Mouse (Mus musculus) heart, embryonic 10.5 days (tissue): ENCODE measurements around the gene Bcorl1. TPM values are rescaled to one million over a fixed set of nuclear protein-coding genes. Genes with fewer than 3 reads are reported as not detected.
A peak's percentile ranks its signal among the peaks of the same experiment; 100 is the strongest.
"Not testable (repeated sequence)": the region's sequence is repeated elsewhere in the genome, so short reads cannot be mapped to it uniquely, and the experiment has no call there.

Source experiments
- DNase-seq: peaks from one replicate; pipeline ENCODE4 v3.0.0-alpha.2; 2017; ENCODE audit warnings: low spot score
- H3K27ac ChIP-seq: fragments of 300-500 bp; sonication (generic); 2 replicates; pipeline ENCODE4 v1.5.1; 2016; ENCODE audit warnings: mild to moderate bottlenecking
- H3K27me3 ChIP-seq: fragments of 300-500 bp; sonication (generic); 2 replicates; pipeline ENCODE4 v1.6.1; 2016; ENCODE audit warnings: mild to moderate bottlenecking; ENCODE audit not compliant: poor library complexity, insufficient read depth, severe bottlenecking
- H3K36me3 ChIP-seq: fragments of 300-500 bp; sonication (generic); 2 replicates; pipeline ENCODE4 v1.6.1; 2016; ENCODE audit warnings: mild to moderate bottlenecking, moderate library complexity
- H3K4me1 ChIP-seq: fragments of 300-500 bp; sonication (generic); 2 replicates; pipeline ENCODE4 v1.6.1; 2016; ENCODE audit warnings: mild to moderate bottlenecking
- H3K4me3 ChIP-seq: fragments of 300-500 bp; sonication (generic); 2 replicates; pipeline ENCODE4 v1.5.1; 2016; ENCODE audit warnings: mild to moderate bottlenecking, moderate library complexity
- H3K9me3 ChIP-seq: fragments of 300-500 bp; sonication (generic); 2 replicates; pipeline ENCODE4 v1.6.1; 2016; ENCODE audit warnings: mild to moderate bottlenecking, moderate library complexity
- WGBS: fragments of 180-500 bp; shearing (Covaris S2); methylation state at CpG from one replicate; pipeline ENCODE4 v1.1.7; 2016; 5-methylcytosine and 5-hydroxymethylcytosine counted together
- polyA plus RNA-seq: library from polyadenylated mRNA; unstranded; fragments of >200 nt; fragmentation: Nextera tagmentation; extraction: Ambion mirVana; gene quantifications from 2 replicates; pipeline ENCODE4 v1.2.1, GENCODE M21; 2016

Gene Bcorl1
- polyA plus RNA-seq, 1 experiment from 2014 or later = 6.7 TPM

DNA sequence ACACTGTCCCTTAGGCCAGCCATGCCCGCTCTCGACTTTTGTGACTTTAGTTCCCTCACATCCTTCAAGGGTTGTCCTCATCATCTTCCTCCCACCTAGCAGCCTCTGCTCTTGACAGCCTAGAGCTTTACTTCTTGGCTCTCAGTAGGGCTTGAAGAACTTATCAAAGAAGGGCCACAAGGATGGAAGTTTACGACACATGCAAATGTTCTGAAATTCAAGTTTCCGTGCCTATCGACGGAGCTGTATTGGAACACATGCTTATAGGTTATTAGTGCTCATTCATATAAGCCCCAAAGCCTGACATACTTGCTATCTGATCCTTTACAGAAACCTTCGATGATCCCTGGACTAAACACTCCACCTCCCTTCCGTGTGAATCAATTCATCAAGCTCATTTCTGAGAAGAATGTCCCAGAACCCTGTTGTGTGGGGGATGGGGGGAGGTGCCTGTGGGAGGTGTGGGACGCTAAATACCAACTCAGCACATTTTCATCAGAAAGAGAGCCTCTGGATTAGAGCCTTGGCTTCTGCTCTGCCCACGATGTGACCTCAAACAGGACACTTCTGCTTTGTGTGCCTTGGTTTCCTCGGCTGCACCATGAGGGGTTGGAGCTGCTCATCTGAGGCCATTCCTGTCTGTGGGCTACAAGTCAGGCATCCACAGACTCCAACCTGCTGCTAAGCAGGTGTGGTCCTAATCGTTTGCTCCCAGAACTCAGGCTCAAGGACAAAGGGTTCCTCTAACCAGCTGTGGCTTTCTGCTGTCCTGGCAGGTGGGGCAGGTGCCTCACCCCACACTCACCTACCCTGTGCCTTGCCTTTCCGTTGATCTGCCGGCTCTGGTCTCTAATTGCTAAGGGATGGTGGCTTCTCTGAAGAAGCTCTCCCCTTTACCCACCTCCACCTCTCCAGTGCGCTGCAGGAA, 91.7 kb downstream of the Bcorl1 start:
- no peaks in the 10 kb centered on the region; the same call in 1 of the 2 replicates for H3K27me3 ChIP-seq
- no peak overlapping the region for H3K4me3 ChIP-seq
- H3K9me3 ChIP-seq = no peaks in the 10 kb centered on the region
- peaks cover 25% of the 10 kb centered on the region for H3K4me1 ChIP-seq
- no peak for DNase-seq
- H3K27ac ChIP-seq = no peak overlapping the region
- 64% methylated on average over 15 of the region's 15 CpGs for WGBS
- H3K36me3 ChIP-seq = no peaks in the 10 kb centered on the region

DNA sequence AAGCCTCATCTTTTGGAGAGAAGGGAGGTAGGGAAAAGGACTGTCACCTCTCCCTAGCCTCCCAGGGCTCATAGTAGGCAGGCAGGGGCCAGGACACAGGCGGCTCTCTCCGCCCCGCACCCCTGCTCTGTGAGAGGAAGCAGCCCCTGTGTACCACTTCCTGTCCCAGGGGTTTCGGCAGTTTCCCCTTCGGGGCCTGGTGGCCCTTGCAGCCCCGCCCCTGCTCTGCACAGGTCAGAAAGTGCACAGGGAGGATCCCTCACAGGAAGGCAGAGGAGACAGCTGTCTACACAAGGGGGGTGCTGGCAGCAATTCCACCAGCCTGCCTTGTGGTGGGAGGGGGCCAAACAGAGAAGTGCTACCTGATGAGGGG, 92.4 kb downstream of the Bcorl1 start:
- H3K27ac ChIP-seq = no peak overlapping the region
- H3K27me3 ChIP-seq = no peaks in the 10 kb centered on the region; the same call in 1 of the 2 replicates
- H3K9me3 ChIP-seq = no peaks in the 10 kb centered on the region
- H3K4me1 ChIP-seq = peaks cover 22% of the 10 kb centered on the region
- 33% methylated on average over 6 of the region's 6 CpGs for WGBS
- no peak overlapping the region for H3K4me3 ChIP-seq
- H3K36me3 ChIP-seq = no peaks in the 10 kb centered on the region
- DNase-seq = no peak

DNA sequence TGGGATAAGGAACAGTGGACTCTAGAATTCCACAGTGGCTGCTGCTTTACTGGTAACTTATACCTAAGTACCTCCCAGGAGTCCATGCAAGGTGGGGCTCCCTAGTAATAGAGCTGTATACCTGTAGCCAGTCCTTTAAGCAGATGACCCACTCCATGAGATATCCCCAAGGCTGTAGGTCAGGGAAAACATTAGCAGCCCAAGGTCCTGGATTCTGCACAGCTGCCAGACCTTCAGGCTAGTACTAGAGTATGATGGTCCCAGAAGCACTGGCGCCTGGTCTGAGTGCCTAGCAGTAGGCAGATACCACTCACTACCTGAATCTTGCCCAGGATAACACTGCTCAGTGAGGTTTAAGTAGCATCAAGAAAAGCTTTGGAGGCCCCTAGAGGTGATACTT, 93.1 kb downstream of the Bcorl1 start:
- Histone ChIP-seq H3K27ac (no peak overlapping the region), H3K4me1 (peaks cover 29% of the 10 kb centered on the region), H3K27me3 (no peaks in the 10 kb centered on the region; the same call in 1 of the 2 replicates), H3K4me3 (no peak overlapping the region), H3K9me3 (no peaks in the 10 kb centered on the region), H3K36me3 (no peaks in the 10 kb centered on the region)
- DNase-seq = no peak
- WGBS = 91% methylated on average over 1 of the region's 1 CpGs

DNA sequence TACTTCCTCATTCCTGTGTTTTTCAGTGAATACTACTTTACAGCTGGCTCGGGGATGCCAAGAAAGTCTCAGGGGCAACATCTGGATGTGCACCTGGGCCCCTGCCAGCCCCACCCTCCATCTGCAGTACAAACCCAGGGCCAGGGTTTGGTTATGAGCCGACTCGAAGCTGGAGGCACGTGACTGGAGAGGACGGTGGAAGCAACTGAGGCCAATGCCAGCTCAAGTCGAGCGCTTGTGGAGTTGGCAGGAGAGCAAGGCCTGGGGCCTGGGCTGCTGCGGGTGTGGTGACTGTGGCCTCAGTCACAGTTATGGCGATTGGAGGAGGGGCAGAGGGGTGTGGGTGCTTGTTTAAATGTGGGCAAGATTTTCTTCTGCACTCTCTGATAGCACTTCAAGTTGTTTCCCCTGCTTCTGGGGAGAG, 94.3 kb downstream of the Bcorl1 start:
- H3K4me3 ChIP-seq = no peak overlapping the region
- no peaks in the 10 kb centered on the region for H3K27me3 ChIP-seq
- no peaks in the 10 kb centered on the region for H3K9me3 ChIP-seq
- no peak overlapping the region for H3K27ac ChIP-seq
- no peak for DNase-seq
- H3K4me1 ChIP-seq = peaks cover 24% of the 10 kb centered on the region
- no peaks in the 10 kb centered on the region for H3K36me3 ChIP-seq
- 78% methylated on average over 9 of the region's 9 CpGs for WGBS

DNA sequence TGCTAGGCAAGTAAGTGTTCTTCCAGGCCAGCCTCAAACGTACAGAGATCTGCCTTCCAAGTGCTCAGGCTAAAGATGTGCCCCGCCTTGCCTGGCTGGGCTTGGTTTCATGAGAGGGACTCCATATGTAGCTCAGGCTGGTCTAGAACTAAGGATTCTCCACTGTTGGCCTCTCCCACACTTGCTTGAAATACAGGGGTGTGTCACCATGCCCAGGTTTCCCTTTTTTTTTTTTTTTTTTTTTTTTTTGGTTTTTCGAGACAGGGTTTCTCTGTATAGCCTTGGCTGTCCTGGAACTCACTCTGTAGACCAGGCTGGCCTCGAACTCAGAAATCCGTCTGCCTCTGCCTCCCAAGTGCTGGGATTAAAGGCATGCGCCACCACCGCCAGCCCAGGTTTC, 94.9 kb downstream of the Bcorl1 start:
- not testable (repeated sequence) for H3K27ac ChIP-seq, DNase-seq, H3K9me3 ChIP-seq, H3K36me3 ChIP-seq, H3K27me3 ChIP-seq, H3K4me3 ChIP-seq
- 80% methylated on average over 6 of the region's 7 CpGs for WGBS
- peaks cover 24% of the 10 kb centered on the region for H3K4me1 ChIP-seq

DNA sequence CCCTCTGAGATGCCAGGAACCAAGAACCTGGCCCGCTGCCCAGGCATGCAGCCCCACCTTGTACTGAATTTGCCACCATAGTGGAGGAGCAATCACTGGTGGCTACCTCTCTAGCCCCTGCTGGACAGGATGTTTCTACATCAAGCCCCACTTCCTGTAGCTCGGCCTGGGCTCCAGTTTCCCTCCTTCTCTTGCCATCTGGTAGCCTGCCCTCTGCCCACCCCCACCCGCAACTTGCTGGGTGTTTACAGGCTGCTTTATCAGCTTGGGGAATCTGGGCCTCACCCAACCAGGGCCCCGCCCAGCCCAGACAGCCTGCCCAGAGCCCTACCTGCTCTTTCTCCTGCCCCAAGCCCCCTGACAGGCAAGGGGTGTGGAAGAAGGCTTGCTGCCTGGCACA, 97.9 kb downstream of the Bcorl1 start:
- peak overlapping the region; percentile 56; the same call in 1 of the 2 replicates for H3K27ac ChIP-seq
- WGBS = 51% methylated on average over 4 of the region's 4 CpGs
- DNase-seq = no peak

DNA sequence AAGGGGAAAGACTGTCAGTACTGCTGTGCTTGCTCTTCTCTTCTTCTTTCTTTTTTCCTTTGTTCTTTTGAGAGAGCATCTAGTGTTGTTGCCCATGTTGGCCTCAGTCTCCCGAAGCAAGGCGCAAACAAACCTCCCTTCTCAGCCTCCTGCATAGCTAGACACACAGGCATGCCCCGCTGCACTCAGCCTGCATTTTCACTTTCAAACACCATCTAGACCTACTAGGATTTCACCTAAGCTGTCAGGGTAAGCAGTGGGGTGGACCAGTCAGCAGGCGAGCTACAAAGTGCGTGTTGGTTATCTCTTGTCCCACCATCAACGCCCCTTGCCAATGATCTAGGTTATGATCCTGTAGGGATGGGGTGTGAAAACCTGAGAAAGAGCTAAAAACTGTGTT, 100.4 kb downstream of the Bcorl1 start:
- Histone ChIP-seq H3K36me3 (no peaks in the 10 kb centered on the region), H3K4me1 (peaks cover 8% of the 10 kb centered on the region)
- WGBS = 84% methylated on average over 6 of the region's 6 CpGs

More for the DNA sequence above, 97.9 kb downstream of the Bcorl1 start:
- Histone ChIP-seq H3K9me3 (no peaks in the 10 kb centered on the region), H3K36me3 (no peaks in the 10 kb centered on the region), H3K27me3 (no peaks in the 10 kb centered on the region), H3K4me1 (peaks cover 8% of the 10 kb centered on the region), H3K4me3 (no peak overlapping the region)

DNA sequence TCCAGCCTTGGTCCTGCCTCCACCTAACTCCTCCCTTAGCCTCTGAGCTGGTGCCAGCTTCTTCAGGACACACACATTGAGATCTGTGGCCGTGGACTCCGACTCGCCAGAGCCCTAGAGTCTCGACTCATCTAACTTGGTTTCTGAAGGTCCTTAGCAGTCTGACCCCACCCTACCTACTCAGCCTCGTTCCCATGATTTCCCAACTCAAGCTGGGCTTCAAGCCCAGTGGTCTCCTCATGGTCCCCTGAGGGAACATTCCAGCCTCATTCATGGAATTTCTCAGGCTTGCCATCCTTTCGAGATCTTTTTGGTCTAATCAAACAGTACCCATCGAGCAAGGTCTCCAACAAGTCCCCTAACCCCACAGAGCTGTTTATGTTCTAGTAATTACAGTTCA, 100.8 kb downstream of the Bcorl1 start:
- peaks cover 8% of the 10 kb centered on the region for H3K4me1 ChIP-seq
- H3K4me3 ChIP-seq = no peak overlapping the region
- no peaks in the 10 kb centered on the region for H3K27me3 ChIP-seq
- 76% methylated on average over 7 of the region's 7 CpGs for WGBS
- no peak for DNase-seq
- H3K9me3 ChIP-seq = no peaks in the 10 kb centered on the region
- H3K27ac ChIP-seq = no peak overlapping the region
- H3K36me3 ChIP-seq = no peaks in the 10 kb centered on the region

More for the DNA sequence above, 100.4 kb downstream of the Bcorl1 start:
- no peak for DNase-seq
- H3K27ac ChIP-seq = no peak overlapping the region
- H3K4me3 ChIP-seq = no peak overlapping the region
- H3K27me3 ChIP-seq = no peaks in the 10 kb centered on the region
- no peaks in the 10 kb centered on the region for H3K9me3 ChIP-seq

DNA sequence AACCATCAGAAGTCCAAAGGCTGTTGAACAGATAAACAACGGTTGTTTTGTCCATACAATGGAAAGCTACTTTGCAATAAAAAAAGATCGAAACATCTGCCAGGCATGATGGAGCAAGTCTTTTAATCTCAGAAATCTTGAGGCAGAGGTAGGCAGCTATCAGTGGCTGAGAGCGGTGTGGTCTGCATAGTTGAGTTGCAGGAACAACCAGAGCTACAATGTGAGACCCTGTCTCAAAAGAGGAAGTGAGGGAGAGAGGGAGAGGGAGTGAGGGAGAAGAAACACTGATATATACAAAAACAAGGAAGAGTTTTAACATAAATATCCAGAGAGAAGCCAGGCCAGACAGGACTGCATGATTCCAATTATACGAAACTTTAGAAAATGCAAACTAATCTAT, 103.5 kb downstream of the Bcorl1 start:
- 76% methylated on average over 4 of the region's 4 CpGs for WGBS
- H3K4me1 ChIP-seq = peaks cover 6% of the 10 kb centered on the region
- H3K36me3 ChIP-seq = no peaks in the 10 kb centered on the region
- no peak overlapping the region for H3K27ac ChIP-seq
- no peaks in the 10 kb centered on the region for H3K27me3 ChIP-seq
- H3K9me3 ChIP-seq = no peaks in the 10 kb centered on the region
- no peak overlapping the region for H3K4me3 ChIP-seq
- DNase-seq = no peak

DNA sequence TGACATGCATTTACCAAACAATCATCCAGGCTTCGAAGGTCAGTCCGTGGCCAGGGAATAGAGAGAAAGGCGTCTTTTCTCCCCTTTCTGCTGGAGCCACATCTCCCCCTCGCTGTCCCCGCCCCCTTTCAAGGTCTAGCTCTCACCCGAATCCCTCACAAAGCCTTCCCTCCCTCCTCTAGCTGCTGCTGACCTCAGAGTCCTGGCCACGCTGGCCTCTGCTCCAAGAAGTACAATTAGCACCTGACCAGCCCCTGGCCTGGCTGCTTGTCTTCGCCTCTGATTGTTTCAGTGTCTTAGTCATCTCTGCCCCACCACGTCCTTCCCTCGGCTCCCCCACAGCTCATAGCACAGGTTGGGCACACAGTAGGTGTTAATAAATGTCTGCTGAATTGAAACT, 108.5 kb downstream of the Bcorl1 start:
- Histone ChIP-seq H3K4me1 (peaks cover 31% of the 10 kb centered on the region), H3K27me3 (peaks cover 29% of the 10 kb centered on the region), H3K4me3 (0 out of 2 replicates have a peak overlapping the region, but pooled peaks have one; percentile 5), H3K27ac (peak overlapping the region; percentile 44; the same call in 1 of the 2 replicates), H3K36me3 (no peaks in the 10 kb centered on the region), H3K9me3 (no peaks in the 10 kb centered on the region)
- no peak for DNase-seq
- 28% methylated on average over 10 of the region's 10 CpGs for WGBS

DNA sequence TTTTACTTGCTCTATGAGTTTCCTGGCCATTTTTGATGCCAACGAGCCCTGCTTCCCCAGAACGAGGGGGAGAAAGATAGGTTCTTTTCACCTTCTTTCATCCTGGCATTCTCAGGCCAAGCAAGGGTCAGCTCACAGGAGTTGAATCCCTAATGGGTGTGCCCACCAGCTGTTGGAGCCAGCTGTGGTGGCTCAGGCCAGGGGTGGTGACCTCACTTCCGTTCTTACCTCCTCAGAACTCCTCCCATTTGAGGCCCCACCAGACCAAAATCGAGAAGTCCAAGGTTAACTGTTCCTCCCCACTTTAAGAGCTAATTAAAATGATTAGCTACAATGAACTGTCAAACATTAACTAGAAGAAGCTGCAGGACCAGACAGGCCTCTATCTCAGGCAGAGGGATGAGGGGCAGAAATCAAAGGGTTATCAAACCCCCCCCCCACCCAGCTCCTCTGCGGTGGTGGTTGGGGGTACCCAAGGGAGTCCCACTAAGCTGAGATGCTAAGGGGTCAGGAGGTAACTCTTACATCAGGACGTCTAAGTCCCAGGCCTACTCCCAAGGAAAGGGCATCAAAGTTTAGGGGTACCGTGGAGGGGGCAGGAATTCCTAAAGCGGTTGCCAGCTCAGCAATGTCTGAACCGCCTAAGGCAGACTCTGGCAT, 111.2 kb downstream of the Bcorl1 start:
- WGBS = 25% methylated on average over 9 of the region's 9 CpGs
- peak overlapping the region; percentile 68 for H3K4me3 ChIP-seq
- H3K27ac ChIP-seq = peak overlapping the region; percentile 89
- no peaks in the 10 kb centered on the region for H3K36me3 ChIP-seq
- H3K9me3 ChIP-seq = no peaks in the 10 kb centered on the region
- H3K4me1 ChIP-seq = peaks cover 36% of the 10 kb centered on the region
- no peak for DNase-seq
- peaks cover 36% of the 10 kb centered on the region for H3K27me3 ChIP-seq

DNA sequence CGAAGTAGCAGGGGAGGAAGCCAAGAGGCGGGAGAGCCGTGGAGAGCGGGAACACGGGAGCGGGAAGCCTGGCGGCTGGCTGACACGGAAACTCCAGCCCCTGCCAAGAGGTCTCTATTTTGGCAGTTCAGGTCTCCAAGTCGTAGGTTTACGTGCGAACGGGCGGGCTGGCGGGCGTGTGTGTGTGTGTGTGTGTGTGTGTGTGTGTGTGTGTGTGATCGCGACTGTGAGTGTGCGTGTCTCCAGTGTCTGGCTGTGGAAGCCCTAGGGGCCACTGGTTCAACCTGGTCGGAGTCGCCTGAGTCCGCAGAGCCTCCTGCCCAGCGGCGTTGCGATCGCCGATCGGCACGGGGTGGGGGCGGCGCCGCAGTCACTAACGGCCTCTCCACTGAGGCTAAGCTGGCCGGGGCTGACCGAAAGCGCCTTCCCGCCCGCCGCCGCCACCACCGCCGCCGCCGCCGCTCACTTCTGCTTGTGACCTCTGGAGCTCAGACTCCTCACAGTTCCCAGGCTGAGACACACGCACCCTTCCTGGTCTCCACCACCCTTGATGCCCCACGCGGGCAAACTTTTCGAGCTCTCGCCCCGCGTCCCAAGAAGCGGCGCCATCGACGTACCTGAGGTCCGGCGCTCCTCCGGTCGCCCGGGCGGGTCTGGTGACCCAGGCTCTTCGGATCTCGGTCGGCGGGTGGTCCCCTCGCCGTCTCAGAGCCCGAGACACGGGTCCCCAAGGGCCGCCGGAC, 111.9 kb downstream of the Bcorl1 start:
- H3K4me1 ChIP-seq = peaks cover 36% of the 10 kb centered on the region
- no peaks in the 10 kb centered on the region for H3K36me3 ChIP-seq
- peaks cover 36% of the 10 kb centered on the region for H3K27me3 ChIP-seq
- H3K27ac ChIP-seq = peak overlapping the region; percentile 89
- H3K4me3 ChIP-seq = peak overlapping the region; percentile 68
- H3K9me3 ChIP-seq = no peaks in the 10 kb centered on the region
- DNase-seq = no peak
- 16% methylated on average over 59 of the region's 71 CpGs for WGBS
